Mouse (Mus musculus) C2C12 (cell line): ENCODE results near the gene Nup107.

ENCODE experiments used
- CTCF ChIP-seq: IDR thresholded peaks from one replicate; pipeline ENCODE4 v1.5.1; 2011; ENCODE audit not compliant: control insufficient read depth, insufficient read depth, insufficient read length
- FOSL1 ChIP-seq: IDR thresholded peaks from one replicate; pipeline ENCODE4 v1.8.0; 2011; ENCODE audit warnings: mild to moderate bottlenecking, low read length; ENCODE audit not compliant: poor library complexity, insufficient read depth, severe bottlenecking
- MAX ChIP-seq: IDR thresholded peaks from one replicate; pipeline ENCODE4 v1.6.1; 2011; ENCODE audit warnings: mild to moderate bottlenecking, control low read depth

DNA sequence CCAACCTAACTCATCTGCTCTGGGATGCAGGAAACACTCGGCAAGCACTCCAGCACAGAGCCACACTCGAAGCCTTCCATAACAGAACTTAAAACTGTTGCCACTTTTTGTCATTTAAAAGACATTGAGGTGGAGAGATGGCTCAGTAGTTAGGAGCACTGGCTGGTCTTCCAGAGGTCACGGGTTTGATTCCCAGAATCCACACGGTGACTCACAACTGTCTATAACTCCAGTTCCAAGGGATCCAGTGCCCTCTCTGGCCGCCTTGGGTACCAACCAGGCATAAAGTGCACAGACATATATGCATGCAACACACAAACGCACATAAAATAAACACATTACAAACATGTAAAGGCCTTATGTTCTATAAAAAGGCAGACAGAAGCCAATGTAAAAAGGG is 31.0 kb downstream of the Nup107 start:
- TF ChIP-seq CTCF (no peak), MAX (no peak), FOSL1 (no peak)
